Mouse (Mus musculus): Measurements from ENCODE around the gene Grin2c. TPM values are rescaled to one million over a fixed set of nuclear protein-coding genes. Genes with fewer than 3 reads are reported as not detected.

Grin2c gene
- total RNA-seq, 4 experiments from 2014 or later = 32.4 to 37.5 (median 36.3) TPM

DNA sequence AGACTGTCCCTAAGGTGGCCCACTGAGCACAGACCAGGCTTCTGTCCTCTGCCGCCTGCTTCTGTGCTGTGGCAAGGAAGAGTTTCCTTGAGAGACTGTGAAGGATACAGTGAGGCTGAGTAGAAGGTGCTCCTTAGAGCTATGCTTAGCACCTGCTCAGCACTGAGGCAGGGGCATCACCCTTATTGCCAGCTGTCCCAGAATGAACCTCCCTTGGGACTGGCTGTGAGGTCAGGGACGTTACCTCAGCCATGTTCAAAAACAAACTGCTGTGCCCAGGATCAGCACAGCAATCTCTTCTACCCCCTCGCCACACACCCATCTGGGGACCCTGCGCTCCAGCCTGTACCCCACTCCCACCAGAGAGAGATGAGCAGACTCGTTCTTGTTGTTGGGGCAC is 34.2 kb downstream of the Grin2c start:
- DNase-seq (ENCODE audit: low spot score in 2 of 2) = no peak

DNA sequence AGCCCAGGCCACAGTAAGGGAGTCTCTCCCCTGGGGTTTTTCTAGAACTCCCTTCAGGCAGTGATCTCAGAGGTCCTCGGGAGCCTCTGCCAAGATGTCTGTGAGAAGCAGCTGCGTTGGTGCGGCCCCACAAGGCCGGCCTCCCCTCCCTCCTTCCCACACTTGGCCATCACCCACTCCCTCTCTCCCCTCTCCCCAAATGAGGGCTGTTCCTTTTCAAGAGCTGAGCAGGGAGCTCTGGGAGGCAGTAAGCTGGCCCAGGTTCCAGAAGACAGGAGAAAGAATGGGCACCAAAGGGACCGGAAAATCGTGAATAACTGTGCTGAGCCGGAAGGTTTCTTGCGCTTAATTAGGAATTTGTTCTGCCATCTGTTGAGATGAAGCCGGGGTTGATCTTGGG is 35.1 kb downstream of the Grin2c start:
- DNase-seq (ENCODE audit: low spot score in 2 of 2) = peak in 1 of 2 experiments; percentile 53

DNA sequence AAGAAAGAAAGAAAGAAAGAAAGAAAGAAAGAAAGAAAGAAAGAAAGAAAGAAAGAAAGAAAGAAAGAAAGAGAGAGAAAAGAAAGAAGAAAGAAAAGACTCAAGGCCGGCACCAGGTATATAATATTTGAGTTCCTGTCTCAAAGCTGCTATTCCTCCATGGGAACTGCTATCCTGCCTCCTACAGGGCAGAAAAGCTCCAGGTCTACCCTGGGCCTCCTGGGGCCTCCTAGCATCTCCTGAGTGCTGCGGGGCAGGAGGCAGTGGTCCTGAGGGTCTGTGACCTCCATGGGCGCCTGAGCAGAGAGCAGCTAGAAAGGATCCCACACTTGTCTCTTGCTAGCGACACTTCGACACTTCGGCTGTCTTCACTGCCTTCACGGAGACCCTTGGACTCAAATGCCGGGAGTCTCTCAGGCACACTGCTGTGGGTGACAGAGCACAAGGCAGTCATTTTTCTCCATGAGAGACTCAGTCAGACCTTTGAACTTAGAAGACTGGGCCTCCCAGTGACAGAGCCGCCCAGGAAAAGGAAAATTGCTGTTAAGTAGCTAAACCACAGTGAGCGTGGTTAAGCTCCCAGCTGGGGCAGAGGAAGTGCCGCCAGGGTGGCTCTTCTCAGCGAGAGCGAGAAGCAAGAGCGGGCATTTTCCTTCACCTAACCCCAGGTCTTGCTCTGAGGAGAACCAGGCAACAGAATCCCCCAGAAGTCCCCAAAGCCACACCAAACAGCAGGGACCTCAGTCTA is 35.7 kb downstream of the Grin2c start:
- DNase-seq (ENCODE audit: low spot score in 2 of 2) = no peak

DNA sequence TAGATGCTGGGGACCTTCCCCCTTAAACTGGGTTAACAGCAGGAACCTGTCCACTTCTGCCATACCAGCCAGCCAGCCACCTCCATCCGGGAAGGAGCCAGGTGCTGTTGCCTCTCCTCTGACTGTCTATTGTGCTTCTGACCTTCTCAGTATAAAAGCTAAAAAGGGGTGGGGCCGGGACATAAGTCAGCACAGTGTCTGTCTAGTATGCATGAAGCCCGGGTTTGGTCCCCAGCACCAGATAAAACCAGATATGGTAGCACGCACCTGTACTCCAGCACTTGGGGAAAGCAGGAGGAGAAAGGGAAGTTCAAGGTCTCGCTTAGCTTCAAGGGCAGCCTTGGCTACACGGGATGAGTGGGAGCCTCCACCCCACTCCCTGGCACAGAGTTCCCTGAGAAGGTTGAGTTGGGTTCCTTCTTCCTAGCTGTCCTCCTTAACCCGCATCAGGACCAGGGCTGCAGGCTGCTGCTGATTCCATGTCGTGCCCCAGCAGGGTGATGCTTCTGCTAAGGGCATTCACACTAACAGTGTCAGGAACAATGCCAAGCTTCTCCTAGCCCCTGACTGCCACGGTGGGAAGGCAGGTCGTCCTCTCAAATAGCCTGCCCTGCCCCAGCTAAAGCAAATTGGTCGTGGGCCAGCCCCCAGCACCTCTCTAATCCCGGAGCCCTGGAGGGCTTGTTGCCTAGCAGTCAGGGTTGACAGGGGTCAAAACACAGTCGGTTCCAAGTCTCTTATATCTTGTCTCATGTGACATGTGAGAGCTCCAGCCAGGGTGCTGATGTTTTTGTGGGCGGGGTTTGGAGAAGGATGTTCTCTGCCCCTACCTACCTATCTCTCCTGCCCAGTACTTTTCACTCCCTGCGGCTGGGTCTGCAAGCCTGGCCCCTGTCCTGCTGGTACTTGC is 37.8 kb downstream of the Grin2c start:
- no peak for DNase-seq (ENCODE audit: low spot score in 2 of 2)

DNA sequence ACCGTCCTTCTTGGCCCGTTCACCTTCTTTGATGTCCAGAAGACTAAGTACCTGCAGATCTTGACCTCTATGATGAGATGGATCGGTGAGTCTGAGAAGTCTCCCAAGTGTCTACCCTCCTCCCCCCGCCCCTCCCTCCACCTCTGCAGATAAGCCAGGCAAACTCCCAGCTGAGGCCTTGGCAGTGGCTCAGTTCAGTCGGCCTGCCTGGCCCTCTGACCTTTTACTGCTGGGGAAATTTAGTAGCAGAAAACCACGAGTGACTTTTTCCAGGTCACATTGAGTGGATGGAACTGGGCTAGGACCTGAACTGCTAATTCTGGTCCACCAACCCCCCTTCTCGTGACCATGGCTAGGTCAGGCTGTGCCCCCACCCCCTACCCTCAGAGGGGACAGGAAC is 38.6 kb downstream of the Grin2c start:
- DNase-seq (ENCODE audit: low spot score in 2 of 2) = no peak

DNA sequence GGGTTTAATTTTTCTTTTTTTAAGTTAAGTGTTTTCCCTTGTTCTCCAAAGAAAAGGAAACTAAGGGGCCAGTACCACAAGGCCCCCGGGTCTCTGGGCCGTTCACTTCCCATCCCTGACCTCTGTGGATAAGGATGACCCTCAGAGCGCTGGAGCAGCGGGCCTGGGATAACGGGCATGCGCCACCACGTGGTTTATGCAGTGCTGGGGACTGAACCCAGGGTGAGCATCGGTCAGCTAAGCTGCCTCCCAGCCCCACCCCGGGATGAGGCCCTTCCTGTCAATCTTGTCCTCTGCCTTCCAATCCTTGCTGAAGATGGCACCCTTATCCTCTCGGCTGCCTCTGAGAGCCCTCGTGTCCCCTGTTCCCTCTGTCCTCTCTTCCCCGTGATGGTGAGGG is 39.4 kb downstream of the Grin2c start:
- DNase-seq (ENCODE audit: low spot score in 2 of 2) = no peak

DNA sequence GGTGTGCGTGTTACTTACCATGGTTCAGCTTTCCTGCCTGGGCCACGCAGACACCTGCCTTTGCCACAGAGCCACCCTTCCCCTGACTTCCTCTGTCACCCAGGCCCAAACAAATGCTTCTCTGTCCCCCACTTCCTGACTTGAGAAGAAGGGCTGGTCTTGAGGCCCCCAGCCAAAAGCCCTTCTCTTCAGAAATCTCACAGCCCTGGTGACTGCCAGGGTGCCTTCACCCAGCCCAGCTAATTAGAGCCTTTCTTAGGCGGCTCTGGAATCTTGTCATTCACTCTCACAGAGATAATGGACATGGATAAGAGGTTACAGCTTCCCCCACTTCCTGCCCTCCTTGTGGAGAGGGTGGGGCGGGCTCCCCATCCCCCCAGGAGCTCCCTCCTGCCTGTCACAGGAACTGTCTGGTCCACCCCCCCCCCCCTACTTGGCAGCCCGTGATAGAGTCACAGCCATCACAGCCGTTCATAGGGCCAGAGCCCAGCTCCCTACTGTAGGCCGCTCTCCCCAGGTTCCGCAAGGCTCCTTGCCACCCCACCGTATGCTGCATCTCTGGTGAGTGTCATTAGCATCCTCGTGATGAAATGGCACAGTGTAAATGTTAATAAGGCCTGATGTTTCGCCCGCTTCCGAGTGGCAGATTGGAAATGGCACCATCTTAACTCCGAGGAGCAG is 40.1 kb downstream of the Grin2c start:
- no peak for DNase-seq (ENCODE audit: low spot score in 2 of 2)

DNA sequence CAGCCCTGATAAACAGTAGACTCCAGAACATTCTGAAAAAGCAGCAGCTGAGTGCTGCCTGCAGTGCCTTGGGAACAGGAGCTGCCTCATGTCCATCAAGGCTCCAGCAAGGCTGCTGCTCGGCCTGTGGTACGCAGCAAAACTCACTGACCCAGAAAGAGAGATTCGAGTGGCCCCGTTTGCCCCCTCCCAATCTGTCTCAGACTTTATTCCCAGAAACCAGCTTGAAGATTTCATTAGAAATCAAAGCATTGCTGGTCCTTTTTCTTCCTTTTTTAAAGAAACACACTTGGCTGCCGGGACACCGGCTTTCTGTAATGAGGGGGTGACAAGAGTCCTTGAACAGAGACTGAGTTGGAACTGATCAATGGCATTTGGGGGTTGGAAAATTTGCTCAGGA is 41.7 kb downstream of the Grin2c start:
- DNase-seq (ENCODE audit: low spot score in 2 of 2) = no peak

DNA sequence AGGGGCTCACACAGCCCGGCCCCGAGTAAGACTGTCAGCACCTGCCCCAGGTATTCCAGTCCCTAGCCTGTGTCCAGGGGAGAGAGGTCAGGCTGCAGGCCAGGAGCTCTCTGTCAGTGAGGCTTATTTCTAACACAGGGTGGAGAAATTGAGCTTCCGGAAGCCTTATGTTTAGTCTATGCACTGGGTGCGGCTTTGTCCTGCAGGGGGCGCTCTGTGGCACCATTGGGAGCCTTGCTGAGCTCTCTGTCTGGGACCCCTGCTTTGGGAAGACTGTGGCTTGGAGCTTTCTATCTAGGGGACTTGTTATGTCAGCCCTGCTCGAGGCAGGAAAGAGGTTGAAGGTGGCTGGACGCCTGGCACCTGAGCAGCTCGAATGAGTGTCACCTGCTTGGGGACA is 42.2 kb downstream of the Grin2c start:
- no peak for DNase-seq (ENCODE audit: low spot score in 2 of 2)

DNA sequence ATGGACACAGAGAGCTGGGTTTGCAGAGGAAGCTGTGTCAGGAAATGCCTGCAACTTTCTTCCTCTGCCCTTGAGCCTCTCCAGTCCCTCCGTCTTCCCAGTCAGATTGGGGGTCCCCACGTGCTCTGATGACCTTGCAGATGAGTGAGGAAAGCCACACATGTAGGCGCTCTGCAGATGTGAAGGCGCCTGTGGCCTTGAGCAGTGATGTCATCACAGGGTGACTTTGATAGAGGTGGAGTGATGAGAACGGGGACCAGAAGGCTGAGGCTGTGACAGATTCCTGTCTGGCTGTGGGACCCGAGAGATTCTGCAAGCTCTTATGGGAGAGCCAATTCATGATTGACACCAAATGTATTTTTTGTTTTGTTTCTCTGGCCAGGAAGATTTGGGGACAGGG is 43.2 kb downstream of the Grin2c start:
- no peak for DNase-seq (ENCODE audit: low spot score in 2 of 2)

DNA sequence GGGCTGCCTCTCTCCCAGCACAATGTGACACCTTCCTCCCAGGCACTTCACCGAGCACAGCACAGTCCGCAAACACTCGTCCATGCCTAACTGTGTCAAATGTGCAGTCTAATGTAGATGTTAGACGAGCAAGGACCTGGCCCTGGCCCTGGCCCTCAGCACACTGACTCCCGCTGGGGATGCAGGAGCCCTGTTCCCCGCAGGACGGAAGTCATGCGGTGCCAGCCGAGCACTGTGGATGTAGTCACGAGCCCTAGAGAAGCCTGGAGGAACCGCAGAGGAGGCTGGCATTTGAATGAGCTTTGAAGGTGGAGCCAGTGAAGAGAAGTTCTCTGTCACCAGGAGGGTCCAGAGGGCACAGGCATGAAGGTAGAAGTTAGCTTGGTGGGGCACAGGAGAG is 43.6 kb downstream of the Grin2c start:
- DNase-seq (ENCODE audit: low spot score in 2 of 2) = no peak

DNA sequence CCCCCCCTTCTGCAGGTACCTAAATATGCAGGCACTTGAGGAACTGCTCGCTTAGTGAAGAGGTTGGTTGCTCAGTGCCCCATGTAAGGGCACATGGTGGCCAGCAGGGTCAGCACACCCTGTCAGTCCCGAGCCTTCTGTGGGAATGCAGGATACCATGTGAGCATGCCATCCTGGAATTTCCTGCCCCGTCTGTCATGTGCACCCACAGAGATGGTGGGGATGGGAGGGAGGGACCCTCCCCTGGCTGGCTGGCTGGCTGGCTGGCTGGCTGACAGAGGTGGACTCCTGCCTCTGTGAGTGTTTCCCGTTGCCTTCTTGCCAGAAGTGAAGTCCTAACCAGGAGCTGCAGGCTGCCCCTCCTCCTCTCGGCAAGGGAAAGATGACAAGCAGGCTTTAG is 44.5 kb downstream of the Grin2c start:
- DNase-seq (ENCODE audit: low spot score in 2 of 2) = no peak

DNA sequence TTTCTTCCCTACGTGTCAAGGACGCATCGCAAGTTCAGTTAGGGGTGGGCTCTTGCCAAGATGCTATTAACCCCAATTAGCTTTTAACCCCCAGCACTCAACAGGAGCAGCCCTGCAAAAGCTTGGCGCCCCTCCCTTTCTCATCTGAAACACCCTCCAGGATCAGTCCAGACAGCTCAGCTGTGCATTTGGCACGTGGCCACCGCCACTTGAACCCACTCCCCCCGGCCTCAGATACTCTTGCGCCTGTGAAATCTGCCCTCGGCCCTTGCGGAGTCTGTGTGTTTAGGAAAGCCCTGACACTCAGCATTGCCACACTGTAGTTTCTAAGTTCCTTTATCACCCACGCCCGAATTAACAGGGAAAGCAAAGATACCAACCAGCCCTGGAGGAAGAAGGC is 45.0 kb downstream of the Grin2c start:
- no peak for DNase-seq (ENCODE audit: low spot score in 2 of 2)

DNA sequence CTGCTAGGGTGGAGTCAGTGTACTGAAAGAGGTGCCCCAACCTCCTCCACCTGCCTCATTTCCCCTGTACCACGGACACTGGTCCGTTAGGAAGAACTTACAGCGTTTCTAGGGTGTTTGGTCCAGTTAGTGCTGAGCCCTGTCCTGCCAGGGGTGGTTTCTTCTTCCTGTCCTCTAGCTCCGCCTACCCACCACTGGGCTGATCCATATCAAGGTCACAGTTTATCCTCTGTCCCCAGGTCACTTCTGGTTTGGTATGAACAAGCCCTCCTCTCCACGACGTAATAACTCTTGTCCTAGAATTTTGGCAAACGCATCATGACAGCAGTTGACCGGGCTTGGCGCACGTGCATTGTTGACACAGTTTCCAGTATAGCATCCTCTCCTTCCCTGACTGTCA is 47.4 kb downstream of the Grin2c start:
- no peak for DNase-seq (ENCODE audit: low spot score in 2 of 2)

DNA sequence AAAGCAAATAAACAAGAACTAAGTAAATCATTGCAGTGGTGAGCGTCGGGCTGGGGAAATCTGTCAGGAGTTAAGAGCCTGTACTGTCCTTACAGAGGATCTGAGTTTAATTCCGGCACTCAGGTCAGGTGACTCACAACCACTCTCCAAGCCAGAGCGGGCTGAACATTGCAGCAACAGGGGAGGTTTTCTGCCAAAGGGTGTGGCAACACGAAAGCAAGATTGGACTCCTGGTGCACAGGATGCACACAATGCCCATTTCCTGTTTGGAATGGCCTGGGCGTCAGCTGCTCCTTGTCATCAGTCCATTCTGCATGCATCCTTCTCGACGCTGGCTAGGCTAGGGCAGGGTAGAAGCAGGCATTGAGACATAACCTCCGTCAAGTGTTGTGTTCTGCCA is 47.8 kb downstream of the Grin2c start:
- DNase-seq (ENCODE audit: low spot score in 2 of 2) = no peak

DNA sequence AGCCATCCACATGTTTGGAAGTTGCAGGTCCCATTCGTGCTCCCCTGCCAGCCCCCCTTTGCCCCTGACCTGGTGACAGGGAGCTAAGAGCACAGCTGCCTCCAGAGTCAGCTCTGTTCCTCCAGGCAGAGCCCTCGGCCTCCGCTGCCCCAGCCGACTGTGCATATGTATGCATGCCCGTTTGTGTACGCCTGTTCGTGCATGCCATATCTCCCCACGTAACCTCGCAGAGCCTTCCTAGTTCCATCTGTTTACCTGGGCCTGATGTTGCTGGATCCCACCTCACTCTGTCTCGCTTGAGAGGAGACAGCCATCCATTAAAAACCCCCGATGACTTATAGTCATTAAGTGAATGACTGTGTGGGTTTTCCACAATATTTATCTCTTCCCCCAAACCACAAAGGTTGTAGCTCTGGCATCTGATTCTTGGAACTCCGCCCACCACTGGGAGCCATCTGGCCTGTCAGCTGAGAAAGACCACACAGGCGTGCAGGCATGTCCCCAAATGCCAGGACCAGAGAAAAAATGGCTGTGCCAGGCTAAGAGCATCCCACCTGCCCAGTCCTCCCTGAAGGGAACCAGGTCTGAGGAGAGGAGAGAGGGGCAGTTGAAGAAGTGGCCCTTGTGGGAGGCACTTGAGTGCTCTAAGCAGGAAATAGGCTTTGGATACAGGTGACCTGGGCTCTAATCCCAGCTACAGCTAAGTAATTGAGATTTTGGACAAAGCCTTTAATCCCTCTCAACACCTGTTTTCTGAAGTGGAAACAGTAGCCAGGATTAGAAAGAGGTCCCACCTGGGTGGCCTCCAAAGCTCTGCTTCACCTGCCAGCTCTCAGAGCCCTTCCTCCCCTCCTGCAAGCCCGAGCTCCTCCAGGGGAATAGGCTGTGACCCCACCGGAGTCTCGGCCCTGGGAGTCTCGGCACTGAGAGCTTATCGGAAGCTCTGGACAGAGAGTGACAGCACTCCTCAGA is 49.3 kb downstream of the Grin2c start:
- DNase-seq (ENCODE audit: low spot score in 2 of 2) = no peak

DNA sequence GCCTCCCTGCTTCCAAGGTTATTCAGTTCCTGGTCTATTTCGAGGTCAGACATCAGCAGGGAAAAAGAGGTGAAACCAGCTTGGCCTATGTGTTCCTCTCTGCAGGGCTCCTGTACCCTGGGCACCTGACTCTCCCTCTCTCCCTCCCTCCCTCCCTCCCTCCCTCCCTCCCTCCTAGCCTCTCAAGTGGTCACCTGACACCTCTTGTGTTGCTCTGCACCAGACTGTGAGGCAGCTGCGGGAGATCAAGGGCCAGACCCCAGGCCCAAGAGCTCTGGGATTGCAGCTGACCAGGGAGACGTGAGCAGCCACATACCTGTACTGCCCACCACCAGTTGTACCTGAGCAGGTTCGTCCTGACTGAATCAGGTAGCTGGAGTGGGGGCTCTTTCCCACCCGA is 51.9 kb downstream of the Grin2c start:
- DNase-seq (ENCODE audit: low spot score in 2 of 2) = no peak

DNA sequence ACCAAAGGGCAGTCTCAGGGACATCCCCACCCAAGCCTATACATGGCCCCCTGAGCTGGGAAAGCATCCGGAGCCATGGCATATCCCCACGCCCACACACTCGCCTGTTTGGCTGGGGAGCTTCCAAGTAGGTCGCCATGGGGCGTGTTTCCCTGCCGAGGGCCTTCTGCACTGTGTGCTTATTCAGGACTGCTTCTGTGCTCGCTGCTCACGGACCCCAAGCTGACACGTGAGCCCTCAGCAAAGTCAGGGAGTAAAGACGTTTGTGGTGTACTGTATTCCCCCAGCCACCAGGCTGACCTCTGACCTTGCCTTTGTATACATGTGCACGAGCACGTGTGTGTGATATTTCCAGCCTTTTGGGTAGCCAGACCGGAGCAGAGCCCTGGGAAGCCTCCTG is 54.9 kb downstream of the Grin2c start:
- no peak for DNase-seq (ENCODE audit: low spot score in 2 of 2)

DNA sequence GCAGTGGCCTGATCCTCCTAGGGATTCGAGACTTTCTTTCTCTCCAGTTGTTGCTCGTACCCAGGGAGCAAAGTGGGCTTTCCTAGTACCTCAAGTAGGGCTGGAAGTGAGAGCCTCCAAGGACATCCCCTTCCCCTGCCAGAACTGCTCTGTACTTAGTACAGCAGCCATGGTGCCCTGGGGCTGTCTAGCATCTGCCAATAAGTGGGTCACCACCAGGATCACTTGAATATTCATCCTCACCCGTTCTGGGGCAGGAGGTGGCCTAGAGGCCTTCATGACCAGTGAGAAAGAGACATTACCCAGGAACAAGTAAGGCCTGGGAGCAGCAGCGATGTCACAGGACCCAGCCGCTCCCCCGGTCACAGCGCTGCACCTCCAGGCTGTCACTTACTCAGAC is 57.1 kb downstream of the Grin2c start:
- no peak for DNase-seq (ENCODE audit: low spot score in 2 of 2)

DNA sequence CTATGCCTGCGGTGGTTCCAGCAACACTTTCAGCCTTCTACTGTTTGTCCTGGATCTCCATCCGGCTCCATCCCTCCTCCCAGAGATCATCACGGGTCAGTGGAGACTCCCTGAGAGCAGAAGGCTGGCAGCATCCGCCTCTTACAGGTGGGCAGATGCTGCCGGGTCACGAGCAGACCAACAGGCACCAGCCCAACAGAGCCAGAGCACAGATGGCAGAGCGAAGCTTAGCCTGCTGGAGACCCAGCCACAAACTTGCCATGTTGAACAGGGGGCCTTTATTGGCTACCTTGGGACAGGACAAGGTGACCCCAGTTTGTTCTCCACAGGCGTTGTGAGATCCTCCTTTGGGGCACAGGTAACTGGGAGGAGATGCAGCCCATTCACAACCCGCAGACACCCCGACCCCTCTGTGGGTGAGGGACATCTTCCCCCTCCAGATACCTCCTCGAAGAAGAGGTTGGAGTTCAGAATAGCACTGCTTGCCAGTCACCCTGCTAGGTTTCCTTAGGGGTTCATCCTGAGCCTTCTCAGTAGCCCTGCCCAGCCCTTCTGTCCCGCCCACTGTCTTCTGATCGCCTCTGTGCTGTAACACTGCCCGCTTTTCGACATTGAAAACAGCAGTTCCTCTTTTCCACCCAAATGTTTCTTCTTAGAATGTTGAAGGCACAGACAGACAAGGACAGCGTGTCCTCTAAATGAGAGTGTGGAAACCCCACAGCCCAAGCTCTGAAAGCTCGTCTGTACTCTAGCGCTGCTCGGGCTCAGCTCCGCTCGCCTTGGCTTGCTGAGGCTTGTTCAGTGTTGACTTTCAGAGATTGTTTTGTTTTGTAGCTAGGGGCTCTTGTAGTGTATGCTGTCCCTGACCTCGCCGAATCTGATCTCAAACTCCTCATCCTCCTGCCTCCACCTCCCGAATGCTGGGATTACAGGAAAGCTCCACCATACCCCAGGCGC is 58.0 kb downstream of the Grin2c start:
- DNase-seq (ENCODE audit: low spot score in 2 of 2) = no peak
